Mouse (Mus musculus) heart, adult 9 months (tissue): ENCODE data around the gene Ifnl3.

ENCODE experiments used
- DNase-seq, 2 experiments: peaks; one replicate each; pipeline ENCODE4 v3.0.0; 2022; ENCODE audit warnings: low spot score in 2 of 2

Ifnl3 gene

GRCm38 (mm10) chr7:28546649-28547048, 24.0 kb downstream of the Ifnl3 start:
- no peak for DNase-seq

DNA sequence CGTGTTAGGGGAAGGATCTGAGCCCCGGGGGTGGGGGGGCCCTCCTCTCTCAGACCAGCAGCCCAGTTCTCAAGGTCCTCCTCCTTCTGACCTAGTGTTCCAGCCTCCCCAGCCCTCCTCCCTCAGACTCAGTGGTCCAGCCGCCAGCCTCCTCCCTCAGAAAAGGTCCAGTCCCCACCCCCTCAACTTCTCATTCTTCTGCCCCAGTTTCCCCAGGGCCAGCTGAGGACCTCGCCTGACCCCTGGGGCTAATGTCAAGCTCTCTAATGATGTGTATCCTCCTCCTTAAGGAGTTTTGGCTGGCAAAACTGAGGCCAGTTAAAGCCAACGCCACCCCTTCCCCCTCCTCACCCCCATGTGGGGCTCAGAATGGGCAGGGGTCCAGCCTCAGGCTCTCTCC, 24.5 kb downstream of the Ifnl3 start, which contains the start of gene Nccrp1:
Nccrp1 (minus strand) TSS at position 101 of the 400 bp plus-strand sequence.
- no peak for DNase-seq

GRCm38 (mm10) chr7:28547628-28548027, 25.0 kb downstream of the Ifnl3 start:
- DNase-seq = no peak

DNA sequence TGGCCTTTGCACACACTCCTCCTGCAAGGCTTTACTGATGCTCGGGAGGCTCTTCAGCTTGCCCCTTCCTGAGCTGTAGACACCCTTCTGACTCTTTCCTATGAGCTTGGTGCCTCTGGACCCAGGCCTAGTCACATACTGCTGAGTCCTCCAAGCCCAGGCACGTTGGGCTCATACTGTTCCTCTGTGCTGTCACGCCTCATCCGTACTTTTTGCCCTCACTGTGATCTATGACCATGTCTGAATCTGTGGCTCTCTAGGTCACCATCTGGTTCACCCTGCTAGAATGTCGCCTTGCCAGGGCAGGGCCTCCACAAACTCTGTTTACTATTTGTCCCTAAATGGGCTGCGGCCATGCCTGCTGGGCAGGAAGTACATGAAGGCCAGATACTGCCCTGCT, 30.4 kb downstream of the Ifnl3 start:
- no peak for DNase-seq

- no peak for DNase-seq
Observed at GRCm38 (mm10) chr7:28555939-28556535, 33.4 kb downstream of the Ifnl3 start.

DNA sequence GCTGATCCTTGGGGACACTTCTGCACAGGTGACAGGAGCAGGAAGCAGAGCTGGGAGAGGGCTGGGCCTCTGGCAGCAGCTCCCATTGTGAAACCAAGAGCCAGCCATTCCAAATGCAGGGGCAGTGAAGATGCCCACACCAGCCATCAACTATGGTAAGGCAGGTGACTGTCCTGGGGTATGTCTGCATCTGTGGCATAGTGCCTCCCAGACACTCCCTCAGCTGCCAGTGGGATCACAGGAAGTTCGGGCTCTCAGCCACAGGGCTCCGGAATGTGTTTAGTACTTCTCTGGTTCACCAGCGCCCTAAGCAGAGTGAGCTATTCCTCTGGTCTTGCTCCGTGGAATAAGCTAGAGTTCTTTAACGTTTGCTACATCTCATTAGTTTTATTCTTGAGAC, 34.4 kb downstream of the Ifnl3 start:
- DNase-seq = no peak

- no peak for DNase-seq
Observed at GRCm38 (mm10) chr7:28557708-28558107, 35.1 kb downstream of the Ifnl3 start.

- peak; percentile 61 to 64 for DNase-seq
Observed at GRCm38 (mm10) chr7:28558486-28558885, 35.9 kb downstream of the Ifnl3 start.

DNA sequence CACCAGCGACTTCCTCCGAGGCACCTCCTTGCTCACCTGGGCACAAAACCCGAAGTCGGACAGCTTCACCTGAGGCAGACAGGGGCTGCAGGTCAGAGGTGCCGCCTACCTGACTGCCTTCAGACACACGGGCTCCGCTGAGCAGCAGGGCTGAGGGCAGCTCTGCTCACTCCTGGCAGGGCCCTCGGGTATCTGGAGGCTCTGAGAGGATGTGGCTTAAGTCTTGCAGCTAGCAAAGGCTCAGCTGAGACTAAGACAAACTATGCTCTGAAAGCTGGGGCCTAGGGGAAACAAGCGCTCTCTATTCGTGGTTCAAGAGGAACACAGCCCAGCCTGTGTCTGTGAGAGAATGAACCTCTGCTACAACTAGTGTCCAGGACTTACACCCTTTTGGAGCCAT, 38.2 kb downstream of the Ifnl3 start:
- DNase-seq = no peak

GRCm38 (mm10) chr7:28561967-28562366, 39.3 kb downstream of the Ifnl3 start:
- DNase-seq = no peak

- DNase-seq = no peak
Observed at GRCm38 (mm10) chr7:28562371-28562770, 39.7 kb downstream of the Ifnl3 start.

GRCm38 (mm10) chr7:28562951-28563350, 40.3 kb downstream of the Ifnl3 start:
- no peak for DNase-seq

DNA sequence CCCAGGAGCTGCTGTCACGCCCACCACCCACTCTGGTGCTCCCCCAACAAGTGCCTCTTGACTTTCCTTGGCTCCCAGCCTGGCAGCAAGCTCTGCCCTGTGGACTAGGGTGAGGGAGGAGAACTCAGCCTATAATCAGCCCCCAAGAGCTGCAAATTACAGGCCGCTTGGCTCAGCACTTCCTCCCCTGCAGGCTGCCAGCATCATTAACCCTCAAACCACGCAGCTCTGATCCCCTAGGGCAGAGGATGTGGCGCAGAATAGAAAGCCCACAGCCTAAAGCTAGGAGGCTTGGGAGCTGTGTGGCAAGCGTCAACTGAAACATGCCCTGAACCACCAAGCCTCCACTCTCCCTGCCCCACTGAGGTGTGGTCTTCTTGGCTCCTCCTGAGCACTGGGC, 42.8 kb downstream of the Ifnl3 start:
- no peak for DNase-seq

GRCm38 (mm10) chr7:28567539-28567938, 44.9 kb downstream of the Ifnl3 start:
- DNase-seq = no peak

GRCm38 (mm10) chr7:28568253-28568652, 45.6 kb downstream of the Ifnl3 start:
- DNase-seq = peak in 1 of 2 experiments; percentile 64

DNA sequence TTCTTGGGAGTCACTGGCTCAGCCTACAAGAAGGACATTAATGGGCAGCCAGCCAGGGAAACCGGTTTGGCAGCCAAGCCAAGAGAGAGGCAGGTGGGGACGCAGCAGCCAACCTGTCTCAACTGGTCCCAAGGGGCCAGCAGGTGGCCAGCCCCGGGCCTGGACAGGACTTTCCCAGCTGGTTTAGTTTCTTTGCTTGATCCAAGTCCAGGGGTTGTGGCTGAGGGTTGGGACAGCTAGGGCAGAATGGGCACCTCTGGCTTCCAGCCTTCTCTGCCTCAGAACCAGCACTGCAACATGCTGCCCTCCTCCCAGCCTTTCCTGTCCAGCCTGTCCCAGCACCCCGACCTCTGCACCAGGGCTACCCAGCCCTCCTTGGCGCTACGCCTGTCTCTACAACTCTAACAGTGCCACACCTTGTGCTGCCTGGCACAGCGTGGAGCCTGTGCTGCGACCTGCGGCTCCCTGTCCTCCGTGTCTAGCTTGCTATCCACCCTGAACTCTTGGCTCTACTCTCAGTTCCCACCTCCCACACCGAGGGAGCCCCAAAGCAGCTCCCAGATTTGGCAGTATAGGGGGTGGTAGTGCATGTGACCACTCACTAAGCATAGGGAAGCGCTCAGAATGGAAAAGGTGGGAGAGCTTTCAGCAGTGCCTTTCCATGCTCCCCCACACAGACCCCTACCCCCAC, 47.8 kb downstream of the Ifnl3 start:
- DNase-seq = peak in 1 of 2 experiments; percentile 29

GRCm38 (mm10) chr7:28570982-28571682, 48.5 kb downstream of the Ifnl3 start:
- peak in 1 of 2 experiments; percentile 23 for DNase-seq

- DNase-seq = no peak
Observed at GRCm38 (mm10) chr7:28572689-28573088, 50.1 kb downstream of the Ifnl3 start.

- DNase-seq = no peak
Observed at GRCm38 (mm10) chr7:28573236-28573635, 50.6 kb downstream of the Ifnl3 start.
